Mouse (Mus musculus) layer of hippocampus, adult 9-11 months (tissue): ENCODE measurements around the gene Samd8.

ENCODE experiments used
- DNase-seq: peaks from one replicate; pipeline ENCODE4 v3.0.0; 2022

The Samd8 gene

GRCm38 (mm10) chr14:21746251-21746650 lies 4.1 kb upstream of the Samd8 start:
- no peak for DNase-seq

GRCm38 (mm10) chr14:21746846-21747245 lies 3.5 kb upstream of the Samd8 start:
- DNase-seq, result no peak

- DNase-seq, result no peak
Observed at GRCm38 (mm10) chr14:21747436-21748141, 2.7 kb upstream of the Samd8 start.

GRCm38 (mm10) chr14:21748142-21748870 lies 2.0 kb upstream of the Samd8 start:
- DNase-seq, result no peak

- DNase-seq, result peak; percentile 71
Observed at GRCm38 (mm10) chr14:21750881-21751542, 681 bp downstream of the Samd8 start, which contains the start of gene Dusp13. Dusp13 (minus strand) TSS chr14:21751181.

- DNase-seq, result no peak
Observed at GRCm38 (mm10) chr14:21752411-21752810, 2.1 kb downstream of the Samd8 start.

- DNase-seq, result no peak
Observed at GRCm38 (mm10) chr14:21753367-21753766, 3.0 kb downstream of the Samd8 start.

- no peak for DNase-seq
Observed at GRCm38 (mm10) chr14:21761560-21761959, 11.2 kb downstream of the Samd8 start.

- DNase-seq, result no peak
Observed at GRCm38 (mm10) chr14:21763736-21764135, 13.4 kb downstream of the Samd8 start.

GRCm38 (mm10) chr14:21764646-21765045 lies 14.3 kb downstream of the Samd8 start:
- no peak for DNase-seq

GRCm38 (mm10) chr14:21765754-21766397 lies 15.5 kb downstream of the Samd8 start:
- no peak for DNase-seq

GRCm38 (mm10) chr14:21766398-21766958 lies 16.1 kb downstream of the Samd8 start:
- no peak for DNase-seq

- no peak for DNase-seq
Observed at GRCm38 (mm10) chr14:21772506-21773281, 22.4 kb downstream of the Samd8 start.

GRCm38 (mm10) chr14:21773946-21774345 lies 23.6 kb downstream of the Samd8 start:
- DNase-seq, result no peak

GRCm38 (mm10) chr14:21776201-21776600 lies 25.9 kb downstream of the Samd8 start:
- DNase-seq, result no peak

- DNase-seq, result no peak
Observed at GRCm38 (mm10) chr14:21786500-21786899, 36.2 kb downstream of the Samd8 start.

GRCm38 (mm10) chr14:21787374-21787773 lies 37.0 kb downstream of the Samd8 start:
- DNase-seq, result no peak

- DNase-seq, result no peak
Observed at GRCm38 (mm10) chr14:21788121-21788520, 37.8 kb downstream of the Samd8 start.

- no peak for DNase-seq
Observed at GRCm38 (mm10) chr14:21790585-21791251, 40.4 kb downstream of the Samd8 start.

- no peak for DNase-seq
Observed at GRCm38 (mm10) chr14:21791722-21792121, 41.4 kb downstream of the Samd8 start.

GRCm38 (mm10) chr14:21792250-21792649 lies 41.9 kb downstream of the Samd8 start:
- DNase-seq, result no peak

- no peak for DNase-seq
Observed at GRCm38 (mm10) chr14:21800641-21801040, 50.3 kb downstream of the Samd8 start.
